Mouse (Mus musculus): ENCODE results near the gene 9530068E07Rik. TPM values are rescaled to one million over a fixed set of nuclear protein-coding genes. Genes with fewer than 3 reads are reported as not detected.

Gene 9530068E07Rik
- polyA plus RNA-seq, 1 experiment from 2014 or later = 193 TPM

Other genes starting within 250 kb of the 9530068E07Rik start
- not detected in 2 replicates for gene Olfr1371, start 182.4 kb upstream of the 9530068E07Rik start, polyA plus RNA-seq (2015; fragmentation: Nextera tagmentation; extraction: Ambion mirVana)
- gene Skp1a, start 164.4 kb upstream of the 9530068E07Rik start, polyA plus RNA-seq (2015; fragmentation: Nextera tagmentation; extraction: Ambion mirVana) = 467 and 522 TPM in 2 replicates
- 3.5 and 4.3 TPM in 2 replicates for gene Tcf7, start 113.4 kb upstream of the 9530068E07Rik start, polyA plus RNA-seq (2015; fragmentation: Nextera tagmentation; extraction: Ambion mirVana)
- gene Vdac1, start 35.6 kb upstream of the 9530068E07Rik start, polyA plus RNA-seq (2015; fragmentation: Nextera tagmentation; extraction: Ambion mirVana) = 414 and 452 TPM in 2 replicates

Data from heart, embryonic 13.5 days (tissue).